Mouse (Mus musculus) layer of hippocampus, postnatal 14 days (tissue): Measurements from ENCODE around the gene Tmem14a. TPM values are rescaled to one million over a fixed set of nuclear protein-coding genes. Genes with fewer than 3 reads are reported as not detected.
"Not testable (repeated sequence)": the region's sequence is repeated elsewhere in the genome, so short reads cannot be mapped to it uniquely, and the experiment has no call there.

Source experiments
- DNase-seq, 2 experiments: peaks; one replicate each; pipeline ENCODE4 v3.0.0; 2021 to 2022; ENCODE audit warnings: low spot score in 2 of 2, mixed read lengths in 1 of 2
- long read RNA-seq, 2 experiments: library from polyadenylated mRNA; stranded (forward); transcript quantifications; one replicate each; pipeline ENCODE4 v2.0.0; 2021
- total RNA-seq, 2 experiments: library from RNA; stranded (reverse); gene quantifications; 2 replicates each; pipeline ENCODE4 v1.2.3; 2021

Tmem14a gene
- total RNA-seq: 10 to 100 TPM; 20.8 to 21.9 TPM
- long read RNA-seq, experiment 1, transcript Tmem14a-202 (5 exons, 1,168 nt): major isoform, 16 of 22 reads
- long read RNA-seq, experiment 1, partial matches to known transcripts: 3 of 22 reads
- long read RNA-seq, experiment 1, other reads (novel, unspliced or antisense): 1 of 22 reads
- long read RNA-seq, experiment 2, transcript Tmem14a-202 (5 exons, 1,168 nt): major isoform, 31 of 37 reads
- long read RNA-seq, experiment 2, partial matches to known transcripts: 0 of 37 reads
- long read RNA-seq, experiment 2, other reads (novel, unspliced or antisense): 3 of 37 reads

DNA sequence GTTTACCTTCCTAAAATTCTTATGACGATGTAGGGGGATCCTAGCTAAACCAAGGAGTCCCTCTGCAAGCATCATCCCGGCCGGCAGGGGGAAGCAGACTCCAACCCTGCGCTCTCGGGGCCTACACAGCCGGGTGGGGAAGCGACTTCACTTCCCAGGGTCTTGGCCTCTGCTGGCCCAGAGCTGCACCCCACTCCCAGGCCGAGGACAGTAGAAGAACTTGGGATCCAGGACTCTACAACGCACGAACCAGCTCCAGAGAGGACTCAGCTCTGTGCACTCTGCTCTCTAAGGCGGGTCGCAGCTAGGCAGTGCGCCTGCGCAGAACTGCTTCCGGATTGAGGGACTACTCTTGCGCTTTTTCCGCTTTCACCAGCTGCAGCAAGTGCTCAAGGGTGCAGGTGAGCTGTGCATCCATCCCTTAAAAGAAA is at the start of gene Tmem14a:
Gene Tmem14a (plus strand): TSS at position 87 of the 431 bp plus-strand sequence.
- DNase-seq: peak; percentile 91

DNA sequence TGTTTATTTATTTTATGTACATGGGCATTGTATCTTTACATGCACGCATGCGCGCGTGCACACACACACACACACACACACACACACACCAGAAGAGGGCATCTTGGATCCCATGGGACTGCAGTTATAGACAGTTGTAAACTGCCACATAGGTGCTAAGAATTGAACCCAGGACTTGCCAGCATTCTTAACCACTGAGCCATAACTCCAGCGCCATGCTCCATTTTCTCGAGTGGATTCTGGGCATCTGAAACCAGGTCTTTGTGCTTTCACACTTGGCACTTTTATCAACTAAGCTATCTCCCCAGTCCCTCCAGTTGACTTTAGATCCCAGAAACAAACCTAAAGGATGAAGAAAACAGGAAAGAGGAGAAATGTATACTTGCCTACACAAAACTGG is 33.2 kb upstream of the Tmem14a start:
- DNase-seq: no peak

DNA sequence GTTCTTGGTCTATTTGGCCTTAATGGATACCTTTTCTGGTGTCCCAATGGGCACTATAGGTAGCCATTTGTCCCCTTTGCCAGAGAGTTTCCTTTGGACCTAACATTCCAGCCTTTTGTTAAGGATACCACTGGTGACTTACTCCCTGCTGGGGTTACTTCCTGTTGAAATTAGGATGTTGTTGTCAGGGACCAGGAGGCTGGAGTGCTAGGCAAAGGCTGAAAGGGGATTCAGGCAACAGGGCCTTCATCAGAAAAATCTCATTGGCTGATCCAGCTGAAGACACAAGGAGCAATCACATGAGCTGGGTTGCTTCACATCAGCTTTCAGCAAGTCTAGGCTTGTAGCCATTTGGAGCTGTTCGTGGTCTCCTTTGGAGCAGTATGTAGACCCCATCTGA is 12.1 kb upstream of the Tmem14a start:
- DNase-seq: no peak

DNA sequence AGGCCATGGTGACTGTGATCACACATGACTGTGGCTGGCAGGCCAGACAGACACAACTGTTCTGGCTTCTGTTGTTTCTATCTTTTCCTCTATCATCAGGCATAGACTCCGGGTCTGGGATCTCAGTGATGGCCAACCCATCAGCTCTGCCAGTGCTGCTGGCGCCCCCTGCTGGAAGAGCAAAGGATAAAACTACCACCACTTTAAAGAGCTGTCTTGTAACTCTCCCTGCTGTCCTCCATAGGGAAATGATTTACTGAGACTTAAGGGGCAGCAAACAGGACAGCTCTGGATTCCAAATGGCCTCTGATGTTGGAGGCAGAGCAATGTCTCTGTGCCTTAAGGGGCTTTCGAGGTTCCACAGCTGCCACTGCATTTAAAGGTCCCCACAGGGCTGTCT is 4.8 kb upstream of the Tmem14a start:
- not testable (repeated sequence) for DNase-seq

DNA sequence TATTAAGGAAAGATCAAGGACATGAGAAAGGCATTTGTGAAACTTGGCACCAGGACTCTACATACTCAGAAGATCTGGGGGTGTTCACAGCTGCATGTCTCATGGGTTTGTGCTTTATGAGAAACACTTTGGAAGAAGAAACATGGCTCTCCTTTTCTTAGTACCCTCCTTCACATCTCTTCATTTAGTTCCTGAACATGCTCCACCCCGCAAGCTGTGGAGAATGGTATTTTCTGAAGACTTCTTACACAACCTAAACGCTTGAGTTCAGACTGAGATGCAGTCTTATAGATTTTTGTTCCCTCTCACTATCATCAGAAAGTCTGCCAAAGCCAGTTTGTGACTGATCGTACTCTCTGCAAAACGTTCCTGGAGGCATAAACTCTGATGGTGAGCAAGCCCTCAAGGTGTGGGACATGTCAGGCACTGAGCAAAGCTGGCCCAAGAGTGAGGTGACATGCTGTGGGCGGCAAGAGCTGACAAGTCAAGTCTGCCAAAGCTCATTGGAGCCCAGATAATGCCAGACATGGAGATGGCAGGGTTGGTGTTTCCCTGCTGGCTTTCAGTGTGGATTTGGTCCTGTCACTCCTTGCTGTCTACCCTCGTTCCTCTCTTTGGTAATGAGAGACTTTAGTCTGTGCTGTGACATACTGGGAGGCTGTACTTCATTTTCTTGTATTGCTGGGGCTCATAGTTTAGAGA is 4.2 kb upstream of the Tmem14a start:
- not testable (repeated sequence) for DNase-seq

DNA sequence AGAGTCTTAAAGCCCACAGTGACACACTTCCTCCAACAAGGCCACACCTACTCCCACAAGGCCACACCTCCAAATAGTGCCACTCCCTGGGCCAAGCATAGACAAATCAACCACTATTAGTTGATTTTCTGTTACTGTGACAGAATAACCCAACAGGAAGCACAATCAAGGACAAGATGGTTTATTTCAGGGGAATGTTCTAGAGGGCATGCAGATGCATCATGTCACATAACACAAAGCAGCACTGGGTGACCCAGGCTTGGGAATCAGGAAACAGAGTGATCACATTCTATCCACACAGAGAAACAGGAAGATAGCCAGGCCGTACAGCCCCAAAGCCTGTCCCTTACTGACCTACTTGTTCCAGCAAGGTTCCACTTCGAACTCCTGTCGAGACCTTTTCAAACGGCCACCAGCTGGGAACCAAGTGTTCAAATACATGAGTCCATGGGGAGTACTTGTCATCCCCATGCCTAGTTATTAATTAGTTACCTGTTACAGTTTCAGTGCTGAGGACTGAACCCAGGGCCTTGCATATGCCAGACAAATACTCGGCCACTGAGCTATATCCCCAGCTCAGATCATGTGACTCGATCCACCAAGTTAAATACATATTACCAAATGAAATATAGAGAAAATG is 9.5 kb downstream of the Tmem14a start:
- DNase-seq: no peak

DNA sequence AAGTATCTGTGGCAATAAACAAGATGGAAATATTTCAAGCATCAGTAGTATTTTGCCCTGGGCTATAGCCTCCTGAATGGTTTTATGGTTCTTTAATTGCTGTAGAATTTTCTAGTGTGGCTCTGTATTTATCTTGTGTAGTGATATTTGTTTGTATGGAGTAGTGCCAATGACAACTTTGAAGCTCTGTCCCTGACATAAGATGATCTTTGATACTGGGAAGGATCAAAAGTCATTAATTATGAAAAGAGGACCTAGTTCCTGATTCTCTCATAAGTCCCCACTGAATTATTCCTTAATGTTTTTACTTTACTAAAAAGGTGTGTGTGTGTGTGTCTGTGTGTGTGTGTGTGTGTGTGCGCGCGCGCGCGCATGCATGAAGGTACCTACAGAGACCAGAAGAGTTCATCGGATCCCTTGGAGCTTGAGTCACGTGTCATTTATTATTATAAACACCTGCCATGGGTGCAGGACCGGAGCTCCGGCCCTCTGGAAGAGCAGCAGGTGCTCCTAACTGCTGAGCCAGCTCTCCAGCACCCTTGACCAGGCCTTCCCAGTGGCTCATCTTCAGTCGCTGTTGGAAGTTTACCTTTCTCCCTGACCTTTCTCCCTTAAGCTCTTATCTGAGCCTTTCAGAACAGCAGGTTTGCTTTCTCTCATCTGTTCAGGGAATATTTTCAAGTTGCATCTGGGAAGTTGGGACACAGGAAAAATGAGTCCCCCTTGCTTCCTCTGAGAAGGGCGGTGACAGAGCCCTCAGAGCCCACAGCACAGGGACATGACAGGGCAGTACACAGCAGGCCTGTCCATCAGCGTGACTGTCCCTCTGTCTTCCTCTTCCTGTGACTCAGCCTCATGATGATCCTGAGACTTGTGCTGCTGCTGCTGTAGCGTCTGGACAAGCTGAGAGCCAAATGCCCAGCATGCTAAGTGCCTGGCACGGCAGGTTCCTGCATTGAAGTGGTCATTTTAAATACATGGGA is 10.7 kb downstream of the Tmem14a start:
- not testable (repeated sequence) for DNase-seq

DNA sequence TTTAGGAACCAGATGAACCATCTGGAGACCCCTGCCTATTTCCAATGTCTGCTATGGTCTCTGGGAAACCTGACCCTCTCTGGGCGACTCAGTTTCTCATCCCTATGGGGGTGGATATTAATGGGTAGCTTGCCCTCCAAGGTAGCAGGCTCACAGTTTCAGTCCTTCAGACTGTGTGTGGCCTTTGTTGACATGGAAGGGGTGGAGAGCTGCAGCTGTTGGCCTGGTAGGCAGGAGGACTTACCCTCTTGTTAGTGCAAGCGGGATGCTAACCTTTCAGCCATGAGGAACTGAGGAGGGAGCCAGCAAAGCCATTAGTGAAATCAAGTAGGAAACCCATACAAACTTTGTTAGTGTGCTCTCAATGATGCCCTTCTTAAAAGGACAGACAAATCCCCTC is 12.0 kb downstream of the Tmem14a start:
- no peak for DNase-seq

DNA sequence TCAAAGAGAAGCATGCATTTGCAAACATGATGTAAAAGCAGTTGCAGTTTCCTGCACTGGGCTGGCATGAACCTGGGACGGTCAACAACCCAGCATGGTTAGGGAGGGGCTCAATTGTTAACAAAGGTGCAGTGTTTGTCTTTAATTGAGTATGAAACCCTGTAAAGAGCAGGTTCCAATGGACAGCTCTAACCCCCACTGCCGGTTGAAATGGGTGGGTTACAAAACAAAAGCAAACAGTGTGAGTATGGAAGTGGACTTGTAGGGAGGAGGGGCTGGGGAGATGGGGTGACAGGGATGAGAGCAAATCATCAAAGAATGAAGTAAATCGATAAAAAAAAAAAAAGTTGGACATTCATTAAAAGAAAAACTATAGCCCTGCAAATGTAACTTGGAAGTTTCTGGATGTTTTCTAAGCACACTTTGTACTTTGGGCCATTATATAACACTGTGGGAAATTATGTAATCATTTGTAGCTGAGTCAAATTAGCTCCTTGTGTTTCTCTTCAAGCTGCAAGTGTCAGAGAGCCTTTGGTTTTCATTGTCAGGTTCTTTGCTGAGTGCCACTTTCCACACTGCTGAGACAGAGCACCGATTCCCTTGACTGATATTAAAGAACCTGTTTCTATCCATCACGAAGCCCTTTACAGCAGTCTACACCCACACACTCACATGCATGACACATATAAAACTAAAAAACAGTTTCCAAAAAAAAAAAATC is 13.5 kb downstream of the Tmem14a start:
- DNase-seq: peak in 1 of 2 experiments; percentile 25

DNA sequence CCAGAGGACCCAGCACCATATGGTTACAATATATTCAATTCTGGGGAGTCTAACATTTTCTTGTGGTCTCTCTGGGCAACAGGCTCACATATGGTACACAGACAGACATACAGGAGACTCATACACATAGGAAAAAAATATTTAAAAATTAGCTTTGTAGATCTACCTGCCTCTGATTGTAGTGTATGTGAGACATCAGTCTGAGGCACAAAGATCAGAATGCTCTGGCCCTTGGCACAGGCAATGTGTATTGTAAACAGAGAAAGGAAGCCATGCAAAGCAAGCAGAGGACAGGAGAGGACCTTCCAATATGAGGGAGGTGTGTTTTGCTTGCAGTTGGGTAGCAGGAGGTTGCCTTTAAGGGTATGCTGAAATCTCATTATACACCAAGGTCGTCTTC is 14.1 kb downstream of the Tmem14a start:
- no peak for DNase-seq

DNA sequence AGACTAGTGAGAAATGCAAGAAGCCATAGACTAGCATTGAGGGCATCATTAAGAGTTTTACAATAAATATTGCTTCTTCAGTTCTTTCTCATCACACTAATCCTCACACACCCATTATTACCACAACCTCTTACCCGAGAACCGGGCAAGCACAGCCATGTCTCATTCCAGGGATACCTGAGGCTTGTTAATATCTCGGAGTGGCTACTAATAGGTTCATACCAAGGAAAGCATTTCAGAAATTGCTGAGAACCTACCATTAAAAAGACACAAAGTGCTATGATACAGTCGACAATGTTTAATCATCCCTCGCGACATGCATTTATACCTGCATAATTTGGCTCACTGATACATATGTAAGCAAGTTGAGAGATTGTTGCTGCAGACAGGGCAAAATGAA is 17.0 kb downstream of the Tmem14a start:
- DNase-seq: no peak

DNA sequence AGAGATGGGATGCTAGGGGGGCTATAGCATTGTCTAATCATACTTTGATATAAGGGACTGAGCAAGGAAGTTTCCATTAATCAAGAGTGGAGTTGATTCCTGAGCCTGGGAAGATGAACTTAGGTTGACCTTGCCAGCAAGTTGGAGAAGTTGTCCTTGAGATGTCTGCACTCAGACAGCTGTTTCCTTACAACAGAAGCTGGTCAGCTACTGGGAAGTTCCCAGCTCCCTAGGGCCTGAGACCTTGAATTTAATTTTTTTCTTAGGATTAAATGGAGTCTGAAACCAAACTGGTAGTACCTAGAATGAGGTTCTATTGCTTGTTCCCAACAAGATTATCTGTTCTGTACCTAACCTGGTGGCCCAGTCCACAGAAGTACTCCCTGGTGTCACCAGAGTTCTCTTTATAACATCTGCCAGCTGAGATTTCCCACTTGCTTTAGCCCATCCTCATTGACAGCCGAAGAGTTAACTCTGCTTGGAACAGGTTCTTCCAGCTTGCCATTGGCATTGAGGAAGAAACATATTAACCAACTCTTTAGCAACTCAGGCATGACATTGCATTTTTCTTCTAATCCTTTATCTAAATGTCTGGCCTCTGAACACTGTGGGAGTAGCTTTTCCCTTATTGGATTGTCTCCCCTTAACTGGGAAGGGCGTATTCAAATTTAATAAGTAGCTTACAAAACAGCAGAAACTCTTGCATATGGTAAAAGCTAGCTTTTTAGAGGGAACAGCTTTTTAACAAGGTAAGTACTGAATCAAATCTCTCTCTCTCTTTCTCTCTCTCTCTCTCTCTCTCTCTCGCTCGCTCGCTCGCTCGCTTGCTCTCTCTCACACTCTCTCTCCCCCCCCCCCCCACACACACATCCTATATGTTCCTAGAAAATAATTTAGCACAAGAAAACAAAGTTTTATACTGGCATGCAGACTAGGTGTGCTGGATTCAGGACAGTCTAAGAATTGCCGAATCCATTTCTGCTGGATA is 21.8 kb downstream of the Tmem14a start, which contains the start of gene Gsta3:
Gene Gsta3 (plus strand): TSS at position 679 of the 988 bp plus-strand sequence.
- no peak for DNase-seq

DNA sequence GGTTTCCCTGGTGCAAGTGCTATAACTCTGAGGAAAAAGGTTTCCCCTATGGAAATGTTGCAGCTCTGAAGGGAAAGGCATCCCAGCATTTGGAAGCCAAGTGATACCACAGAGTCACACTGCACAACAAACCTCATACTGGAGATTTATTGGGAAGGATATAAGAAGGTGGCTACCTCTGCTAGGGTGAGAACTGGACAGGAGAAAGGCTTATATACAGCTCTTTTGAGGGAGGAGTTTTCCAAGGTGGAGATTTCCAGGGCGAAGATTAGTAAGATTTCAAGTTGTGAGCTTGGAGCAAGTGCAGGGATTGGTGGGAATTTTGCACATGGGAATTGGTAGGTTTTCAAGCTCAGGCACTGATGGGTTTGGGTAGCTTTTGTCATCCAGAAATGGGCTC is 22.7 kb downstream of the Tmem14a start:
- DNase-seq: no peak

DNA sequence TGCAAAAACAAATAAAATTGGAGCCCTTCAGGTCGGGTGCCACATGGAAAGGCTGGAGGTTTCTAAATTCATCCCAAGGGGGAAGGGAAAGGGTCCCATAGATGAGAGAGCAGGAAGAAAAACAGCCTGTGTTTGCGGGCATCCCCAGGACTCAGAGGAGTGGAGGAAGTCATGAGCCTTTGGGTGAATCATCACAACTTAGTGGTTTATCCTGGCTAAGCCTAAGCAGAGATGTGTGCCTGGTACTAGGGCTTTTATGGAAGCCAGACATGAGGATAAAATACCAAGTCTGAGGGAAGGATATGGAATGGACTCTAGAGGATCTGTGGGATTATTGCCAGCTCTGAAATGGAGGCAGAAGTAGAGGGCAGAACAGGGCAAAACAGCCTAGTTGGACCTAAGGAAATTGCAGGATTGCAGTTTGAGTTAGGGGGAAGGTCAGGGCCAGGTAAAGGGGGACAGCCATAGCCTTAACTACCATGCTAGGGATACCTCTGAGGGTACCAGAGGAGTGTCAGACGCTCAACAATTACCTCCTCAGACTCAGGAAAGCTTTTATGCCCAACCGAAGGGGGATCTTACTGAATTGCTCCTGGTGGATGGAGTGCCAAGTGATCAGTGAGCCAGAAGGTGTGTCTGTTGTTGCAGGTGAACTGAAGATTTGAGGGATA is 26.1 kb downstream of the Tmem14a start:
- no peak for DNase-seq

DNA sequence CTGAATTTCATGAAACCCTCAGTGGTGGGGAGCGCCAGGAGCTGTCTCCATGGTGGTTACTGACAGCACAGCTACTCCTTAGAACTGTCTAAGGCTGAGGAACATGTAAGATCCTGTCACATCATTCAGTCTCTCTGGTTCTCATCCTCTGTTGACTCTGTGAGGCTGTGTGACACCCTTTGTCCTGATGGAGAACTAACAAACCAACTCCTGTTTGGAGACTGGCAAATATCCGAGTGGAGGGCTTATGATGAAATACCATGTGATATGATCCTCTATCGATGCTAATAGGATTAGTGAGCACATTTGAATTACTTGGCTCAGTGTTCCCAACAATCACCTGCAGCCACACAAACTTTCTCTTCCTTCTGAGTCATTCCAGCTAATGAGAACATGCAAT is 27.8 kb downstream of the Tmem14a start:
- DNase-seq: no peak

DNA sequence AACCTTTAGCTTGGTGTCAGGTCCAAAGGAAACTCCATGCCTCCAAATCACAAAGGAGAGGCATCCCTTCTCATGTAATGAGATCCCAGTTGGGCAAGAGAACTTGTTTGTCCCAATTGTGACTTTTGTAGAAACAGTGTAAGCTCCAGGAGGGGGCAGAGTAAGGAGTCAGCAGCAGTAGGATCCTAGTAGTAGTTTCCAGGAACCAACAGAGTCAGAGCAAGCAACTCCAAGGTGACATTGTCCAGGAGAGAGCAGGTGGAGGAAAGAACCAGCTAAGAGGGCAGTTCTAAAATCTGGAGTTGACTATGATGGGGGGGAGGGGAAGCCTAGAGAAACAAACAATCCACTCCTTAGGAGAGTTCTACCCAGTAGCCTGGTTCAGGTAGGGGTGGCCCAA is 29.5 kb downstream of the Tmem14a start:
- no peak for DNase-seq

DNA sequence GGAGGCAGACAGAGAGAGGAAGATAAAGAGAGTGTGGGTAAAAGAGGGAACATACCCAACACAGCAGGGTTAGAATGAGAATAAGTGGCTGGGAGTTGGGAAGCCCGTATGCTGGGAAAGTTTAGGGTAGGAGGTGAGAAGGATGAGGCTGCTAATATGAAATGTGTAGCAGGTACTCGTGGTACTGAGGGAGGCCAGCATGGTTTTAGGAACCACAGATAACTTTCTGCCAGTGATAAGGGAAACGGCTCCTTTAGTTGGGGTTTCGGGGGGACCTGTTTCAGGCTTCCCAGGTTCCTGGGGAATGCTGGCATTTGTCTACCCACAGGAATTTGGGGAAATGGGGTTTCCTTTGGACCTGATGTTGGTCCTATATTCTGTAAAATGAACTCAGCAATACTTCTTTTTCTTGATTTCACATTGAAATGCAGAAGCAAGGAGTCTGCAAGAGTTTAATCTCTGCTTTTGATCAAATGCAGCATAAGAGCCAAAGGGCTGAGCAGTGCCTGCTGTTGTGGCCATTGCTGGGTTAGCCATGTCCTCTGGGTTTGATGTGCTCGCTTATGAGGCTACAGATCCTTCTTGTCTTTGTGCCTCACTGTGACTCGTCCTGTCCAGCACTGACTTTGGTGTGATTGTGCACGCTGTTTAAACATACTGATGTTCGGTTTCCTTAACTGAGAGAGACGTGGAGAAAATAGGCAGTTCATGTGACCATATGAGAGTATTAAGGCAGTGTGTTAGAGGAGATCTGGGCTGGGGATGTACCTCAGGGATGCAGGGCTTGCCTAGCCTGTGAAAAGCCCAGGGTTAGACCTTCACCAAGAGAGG is 30.4 kb downstream of the Tmem14a start:
- DNase-seq: no peak

DNA sequence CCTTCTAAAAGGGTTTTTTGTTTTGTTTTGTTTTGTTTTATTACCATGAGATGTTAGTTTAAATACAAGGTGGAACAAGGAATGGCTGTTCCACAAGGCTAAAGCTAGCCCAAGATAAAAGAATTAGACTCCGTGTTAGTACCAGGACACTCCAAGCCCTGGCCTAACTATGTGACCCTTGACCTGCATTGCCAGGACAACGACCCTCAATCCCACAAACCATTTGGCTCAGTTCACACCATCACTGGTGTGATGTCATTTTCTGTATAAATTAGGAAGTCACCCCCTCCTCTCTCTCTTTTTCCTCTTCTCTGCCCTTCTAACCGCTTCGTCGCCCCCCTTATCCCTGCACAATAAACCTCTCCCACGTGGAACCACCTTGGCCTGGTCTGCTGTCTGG is 33.3 kb downstream of the Tmem14a start:
- DNase-seq: no peak
